Mouse (Mus musculus): Measurements from ENCODE around the gene Cdh18.

Gene Cdh18

GRCm38 (mm10) chr15:23455344-23455743, 906.5 kb downstream of the Cdh18 start:
- DNase-seq (ENCODE audit: low spot score) = no peak

- no peak for DNase-seq (ENCODE audit: low spot score)
These were observed 908.6 kb downstream of the Cdh18 start for GRCm38 (mm10) chr15:23457401-23457800.

GRCm38 (mm10) chr15:23470527-23471475, 922.0 kb downstream of the Cdh18 start:
- no peak for DNase-seq (ENCODE audit: low spot score)

DNA sequence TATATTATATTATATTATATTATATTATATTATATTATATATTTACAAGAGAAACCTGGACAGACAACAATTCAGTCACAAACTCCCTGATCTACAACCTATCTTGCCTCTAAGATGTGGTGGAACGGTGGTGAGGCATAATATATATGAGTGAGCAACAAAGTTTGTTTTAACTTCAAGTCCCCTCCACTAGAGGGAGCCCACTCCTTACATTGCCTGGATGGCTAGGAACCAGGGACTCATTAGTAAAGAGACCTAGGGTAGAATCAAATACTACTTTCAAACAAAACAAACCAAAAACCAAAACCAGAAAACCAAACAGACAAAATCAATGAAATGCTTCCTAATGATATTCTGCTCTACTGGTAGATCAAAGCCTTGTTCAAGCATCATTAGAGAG, 937.5 kb downstream of the Cdh18 start:
- DNase-seq (ENCODE audit: low spot score) = peak; percentile 25

GRCm38 (mm10) chr15:23506480-23506879, 957.7 kb downstream of the Cdh18 start:
- no peak for DNase-seq (ENCODE audit: low spot score)

- DNase-seq (ENCODE audit: low spot score) = no peak
These were observed 960.9 kb downstream of the Cdh18 start for GRCm38 (mm10) chr15:23509694-23510093.

DNA sequence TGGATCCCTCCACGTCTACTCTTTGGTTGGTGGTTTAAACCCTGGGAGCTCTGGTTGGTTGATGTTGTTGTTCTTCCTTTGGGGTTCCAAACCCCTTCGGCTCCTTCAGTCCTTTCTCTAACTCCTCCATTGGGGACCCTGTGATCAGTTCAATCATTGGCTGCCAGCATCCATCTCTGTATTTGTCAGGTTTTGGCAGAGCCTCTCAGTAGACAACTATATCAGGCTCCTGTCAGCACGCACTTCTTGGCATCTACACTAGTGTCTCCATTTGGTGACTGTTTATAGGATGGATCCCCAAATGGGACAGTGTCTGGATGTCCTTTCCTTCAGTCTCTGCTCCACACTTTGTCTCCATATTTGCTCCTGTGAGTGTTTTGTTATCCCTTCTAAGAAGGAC, 967.0 kb downstream of the Cdh18 start:
- no peak for DNase-seq (ENCODE audit: low spot score)

GRCm38 (mm10) chr15:23518079-23518478, 969.3 kb downstream of the Cdh18 start:
- DNase-seq (ENCODE audit: low spot score) = no peak
